In the genomic region with DNA sequence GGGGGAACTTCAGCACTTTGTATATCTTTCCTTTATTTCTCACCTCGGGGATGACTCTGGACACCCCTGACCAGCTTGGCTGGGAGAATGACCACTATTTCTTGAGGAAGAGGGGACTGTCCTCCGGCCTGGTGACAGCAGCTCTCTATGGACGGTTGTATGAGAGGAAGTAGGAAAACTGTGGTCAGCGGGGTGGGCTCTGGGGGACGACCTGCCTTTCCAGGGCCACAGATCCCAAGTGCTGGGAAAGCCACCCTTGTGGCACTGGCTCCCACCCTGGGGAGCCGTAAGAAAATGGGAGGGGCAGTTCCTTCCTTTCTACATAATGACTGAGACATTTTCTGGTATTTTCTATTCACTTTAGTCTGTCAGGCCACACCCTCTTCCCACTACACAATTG, we compare ENCODE assay signal across 18 mouse cellular contexts. TPM values are rescaled to one million over a fixed set of nuclear protein-coding genes. Genes with fewer than 3 reads are reported as not detected.
A peak's percentile ranks its signal among the peaks of the same experiment; 100 is the strongest.
DNase-seq lines count a peak whose midpoint lies in the region; ATAC-seq and TF ChIP-seq lines count a peak whose summit lies in the region.
"Had no signal": no experiment of that assay in that cellular context is flagged by ENCODE, and none has a peak within 500 bp of the region (broad histone marks: within the 10 kb centered on the region; RNA-seq: fewer than 3 reads in every experiment).

No protein-coding gene starts in this region.

- no peak overlapping the region for H3K4me2 ChIP-seq in midbrain, embryonic 11.5 days
- no peak overlapping the region for H3K4me2 ChIP-seq in midbrain, postnatal 0 days (ENCODE audit: low read depth, low read length, poor library complexity, severe bottlenecking)
- H3K4me2 ChIP-seq: forebrain, embryonic 13.5 days; hindbrain, embryonic 13.5 days; kidney, embryonic 15.5 days had no signal

- H3K27me3 ChIP-seq in kidney, adult 2 months (replicated peaks; ENCODE audit: control insufficient read depth, insufficient read depth, low read length): no peaks in the 10 kb centered on the region
- no peaks in the 10 kb centered on the region for H3K27me3 ChIP-seq in midbrain, embryonic 11.5 days (ENCODE audit: control insufficient read depth, insufficient read depth, low read length)
- H3K27me3 ChIP-seq in midbrain, postnatal 0 days (ENCODE audit: insufficient read depth, low read length): no peaks in the 10 kb centered on the region
- H3K27me3 ChIP-seq: CH12.LX; forebrain, embryonic 13.5 days; kidney, embryonic 15.5 days had no signal

- no peak for TF ChIP-seq POLR2A in kidney, adult 2 months (IDR thresholded peaks at IDR 0.05; ENCODE audit: low read depth, low read length)

- no peaks in the 10 kb centered on the region; the same call in 1 of the 2 replicates for H3K36me3 ChIP-seq in kidney, adult 2 months (ENCODE audit: control insufficient read depth, insufficient read depth, low read length)
- no peaks in the 10 kb centered on the region; the same call in 1 of the 2 replicates for H3K36me3 ChIP-seq in midbrain, embryonic 11.5 days (ENCODE audit: control insufficient read depth, insufficient read depth, low read length)
- H3K36me3 ChIP-seq in midbrain, postnatal 0 days (ENCODE audit: insufficient read depth, low read length): 0 out of 2 replicates have a peak, but pooled peaks cover 5% of the 10 kb centered on the region
- no peaks in the 10 kb centered on the region for H3K36me3 ChIP-seq in macrophage (ENCODE audit: inconsistent target)

- no peak for DNase-seq in gastrocnemius, adult 2 months
- DNase-seq in gastrocnemius, postnatal 25 days: no peak
- peak; percentile 47 for DNase-seq in kidney, adult 2 months
- no peak for DNase-seq in kidney, adult 18-20 months
- DNase-seq in midbrain, embryonic 11.5 days (ENCODE audit: low spot score, missing footprints): peak; percentile 19
- no peak for DNase-seq in midbrain, postnatal 0 days (ENCODE audit: low spot score)
- no peak for DNase-seq in right cerebral cortex, postnatal 10 days (ENCODE audit: low spot score in 2 of 2)
- DNase-seq: adrenal gland, postnatal 36 days; cerebellum, adult 11 months; cerebellum, postnatal 25 days had no signal

- no peak for ATAC-seq in midbrain, embryonic 11.5 days (ENCODE audit: low FRiP score)
- no peak for ATAC-seq in midbrain, postnatal 0 days (ENCODE audit: low FRiP score)
- ATAC-seq: forebrain, embryonic 13.5 days had no signal

- peaks cover 16% of the 10 kb centered on the region for H3K4me1 ChIP-seq in kidney, adult 2 months (ENCODE audit: control insufficient read depth, insufficient read depth, low read length)
- H3K4me1 ChIP-seq in midbrain, embryonic 11.5 days (ENCODE audit: control insufficient read depth, insufficient read depth, low read length): peaks cover 8% of the 10 kb centered on the region; the same call in 1 of the 2 replicates
- peaks cover 2% of the 10 kb centered on the region; the same call in 1 of the 2 replicates for H3K4me1 ChIP-seq in midbrain, postnatal 0 days (ENCODE audit: insufficient read depth, low read length)

- no peak overlapping the region for H3K4me3 ChIP-seq in gastrocnemius, adult 2 months
- H3K4me3 ChIP-seq in kidney, adult 2 months (ENCODE audit: insufficient read depth, low read depth, low read length): no peak overlapping the region
- H3K4me3 ChIP-seq in midbrain, embryonic 11.5 days (ENCODE audit: low read depth, low read length): no peak overlapping the region
- no peak overlapping the region for H3K4me3 ChIP-seq in midbrain, postnatal 0 days (ENCODE audit: low read depth, low read length)
- H3K4me3 ChIP-seq in macrophage (ENCODE audit: inconsistent target): no peak overlapping the region
- H3K4me3 ChIP-seq: forebrain, embryonic 13.5 days; hindbrain, embryonic 13.5 days; kidney, embryonic 15.5 days had no signal

- H3K27ac ChIP-seq in gastrocnemius, adult 2 months: peak overlapping the region; percentile 87
- no peak overlapping the region for H3K27ac ChIP-seq in kidney, adult 2 months (ENCODE audit: insufficient read depth, low read depth, low read length)
- no peak overlapping the region for H3K27ac ChIP-seq in midbrain, embryonic 11.5 days (ENCODE audit: low read depth, low read length)
- H3K27ac ChIP-seq in midbrain, postnatal 0 days (ENCODE audit: low read depth, low read length): no peak overlapping the region
- H3K27ac ChIP-seq in macrophage: peak overlapping the region; percentile 93; the same call in 1 of the 2 replicates
- H3K27ac ChIP-seq: forebrain, embryonic 13.5 days had no signal

- no peaks in the 10 kb centered on the region for H3K79me2 ChIP-seq in macrophage (ENCODE audit: inconsistent target)

- no peak overlapping the region for H3K9ac ChIP-seq in midbrain, embryonic 11.5 days (ENCODE audit: low read length)
- H3K9ac ChIP-seq in midbrain, postnatal 0 days (replicated peaks; ENCODE audit: low read length, poor library complexity, severe bottlenecking): no peak overlapping the region
- H3K9ac ChIP-seq: forebrain, embryonic 13.5 days; kidney, embryonic 15.5 days had no signal

- TF ChIP-seq CTCF in gastrocnemius, adult 2 months (IDR thresholded peaks at IDR 0.05): no peak
- TF ChIP-seq CTCF in kidney, adult 2 months (conservative IDR thresholded peaks at IDR 0.05; ENCODE audit: insufficient read depth, insufficient read length, low read depth, low read length): no peak
- no peak for TF ChIP-seq CTCF in midbrain, postnatal 0 days (IDR thresholded peaks at IDR 0.05)

- intact Hi-C loops in gastrocnemius, adult 2 months (cut with DNase I): no loop called here

- 69% methylated on average over 6 of the region's 6 CpGs for WGBS in kidney, adult 2 months
- 87% methylated on average over 6 of the region's 6 CpGs for WGBS in midbrain, embryonic 11.5 days
- 90% methylated on average over 6 of the region's 6 CpGs for WGBS in midbrain, postnatal 0 days
- 45% methylated on average over 6 of the region's 6 CpGs for WGBS in macrophage (ENCODE audit: missing documents)

- H3K9me3 ChIP-seq in midbrain, embryonic 11.5 days (ENCODE audit: control insufficient read depth, low read length): no peaks in the 10 kb centered on the region
- H3K9me3 ChIP-seq in midbrain, postnatal 0 days (ENCODE audit: low read length): no peaks in the 10 kb centered on the region
- H3K9me3 ChIP-seq: forebrain, embryonic 13.5 days; hindbrain, embryonic 13.5 days; kidney, embryonic 15.5 days had no signal

RNA-seq across cellular contexts. Expression of gene Hacl1, which starts 26.7 kb away (rescaled TPM):
- total RNA-seq in gastrocnemius, adult 2 months (2021): 1 to 10 TPM; 4.9 to 5.7 TPM
- 1 to 10 TPM; 3.7 to 7.8 TPM for total RNA-seq in gastrocnemius, postnatal 25 days (2021)
- polyA plus RNA-seq in kidney, adult 2 months (2012; rRNA removed): 129 and 154 TPM in 2 replicates
- 9.6 and 10.9 TPM in 2 replicates for polyA plus RNA-seq in midbrain, embryonic 11.5 days (2014; fragmentation: Nextera tagmentation; extraction: Ambion mirVana)
- 6.7 and 6.8 TPM in 2 replicates for total RNA-seq in midbrain, postnatal 0 days (2014; rRNA removed)
- 8.4 and 9.4 TPM in 2 replicates for polyA plus RNA-seq in midbrain, postnatal 0 days (2015; fragmentation: Nextera tagmentation; extraction: Ambion mirVana)
- 10 to 100 TPM in 7 of 26 experiments, 1 to 10 TPM in 17, under 1 TPM in 1, not detected in 1; 0.91 to 22.8 (median 6.3) TPM for total RNA-seq in macrophage (2018; cell fraction: chromatin; rRNA removed)
- 1 to 10 TPM; 2.5 to 6.6 (median 4.2) TPM for total RNA-seq in macrophage (2018; cell fraction: cytosol; rRNA removed)
- 10 to 100 TPM in 2 of 26 experiments, 1 to 10 TPM in 24; 1.3 to 12.4 (median 3.7) TPM for total RNA-seq in macrophage (2018; cell fraction: nucleus; rRNA removed)
- 2.4 to 6.6 TPM (median 3.2 TPM) in 3 replicates for polyA plus RNA-seq in macrophage (2018)

RNA-seq across cellular contexts. Expression of gene Btd, which starts 26.9 kb away (rescaled TPM):
- 1 to 10 TPM; 3.8 to 5.8 TPM for total RNA-seq in gastrocnemius, adult 2 months (2021)
- 1 to 10 TPM; 4.1 to 6.2 TPM for total RNA-seq in gastrocnemius, postnatal 25 days (2021)
- polyA plus RNA-seq in kidney, adult 2 months (2012; rRNA removed): 119 and 134 TPM in 2 replicates
- polyA plus RNA-seq in midbrain, embryonic 11.5 days (2014; fragmentation: Nextera tagmentation; extraction: Ambion mirVana): 15.8 and 16.7 TPM in 2 replicates
- 21.9 and 28.7 TPM in 2 replicates for total RNA-seq in midbrain, postnatal 0 days (2014; rRNA removed)
- polyA plus RNA-seq in midbrain, postnatal 0 days (2015; fragmentation: Nextera tagmentation; extraction: Ambion mirVana): 18.5 and 20.1 TPM in 2 replicates
- total RNA-seq in macrophage (2018; cell fraction: chromatin; rRNA removed): 1 to 10 TPM in 25 of 26 experiments, under 1 TPM in 1; 0.87 to 4.8 (median 2.7) TPM
- 10 to 100 TPM in 24 of 26 experiments, 1 to 10 TPM in 2; 8.0 to 16.2 (median 12.1) TPM for total RNA-seq in macrophage (2018; cell fraction: cytosol; rRNA removed)
- total RNA-seq in macrophage (2018; cell fraction: nucleus; rRNA removed): 10 to 100 TPM in 16 of 26 experiments, 1 to 10 TPM in 10; 1.9 to 16.0 (median 11.4) TPM
- 9.4 to 12.8 TPM (median 11.9 TPM) in 3 replicates for polyA plus RNA-seq in macrophage (2018)

RNA-seq across cellular contexts. Expression of gene Gm49387, which starts 27.1 kb away (rescaled TPM):
- total RNA-seq in gastrocnemius, adult 2 months (2021): under 1 TPM; 0.70 to 0.84 TPM
- total RNA-seq in gastrocnemius, postnatal 25 days (2021): 1 to 10 TPM in 1 of 2 experiments, under 1 TPM in 1; 0.79 to 1.3 TPM
- polyA plus RNA-seq in kidney, adult 2 months (2012; rRNA removed): not detected in 2 replicates
- polyA plus RNA-seq in midbrain, embryonic 11.5 days (2014; fragmentation: Nextera tagmentation; extraction: Ambion mirVana): 1.3 TPM in 1 of 2 replicates, not detected in the other
- not detected in 2 replicates for total RNA-seq in midbrain, postnatal 0 days (2014; rRNA removed)
- polyA plus RNA-seq in midbrain, postnatal 0 days (2015; fragmentation: Nextera tagmentation; extraction: Ambion mirVana): not detected in 2 replicates
- total RNA-seq in macrophage (2018; cell fraction: chromatin; rRNA removed): 1 to 10 TPM in 1 of 26 experiments, not detected in 25; 1.3 TPM
- under 1 TPM in 1 of 26 experiments, not detected in 25; 0.22 TPM for total RNA-seq in macrophage (2018; cell fraction: cytosol; rRNA removed)
- under 1 TPM in 2 of 26 experiments, not detected in 24; 0.44 to 0.72 TPM for total RNA-seq in macrophage (2018; cell fraction: nucleus; rRNA removed)
- polyA plus RNA-seq in macrophage (2018): not detected in 3 replicates
- total RNA-seq: adrenal gland, postnatal 36 days; CH12.LX; layer of hippocampus, adult 18-20 months; megakaryocyte-erythroid progenitor cell, adult 5-6 weeks had no signal
- polyA plus RNA-seq: forebrain, embryonic 13.5 days; urinary bladder, adult 2 months had no signal

Comparison
In these comparisons a context has a peak if more than half of its experiments do, and no peak if none do; other contexts are left out.
1. DNase-seq: peak in kidney, adult 2 months (single experiment) and midbrain, embryonic 11.5 days (single experiment); none in gastrocnemius, adult 2 months (single experiment), gastrocnemius, postnatal 25 days (single experiment), kidney, adult 18-20 months (single experiment), midbrain, postnatal 0 days (single experiment) and right cerebral cortex, postnatal 10 days (0 of 2).
2. H3K27ac ChIP-seq: peak in gastrocnemius, adult 2 months (single experiment) and macrophage (single experiment); none in kidney, adult 2 months (single experiment), midbrain, embryonic 11.5 days (single experiment) and midbrain, postnatal 0 days (single experiment).
3. RNA of gene Hacl1, which starts 26.7 kb away (polyA plus RNA-seq): 129 to 154 TPM in kidney, adult 2 months; 9.6 to 10.9 TPM in midbrain, embryonic 11.5 days, 8.4 to 9.4 TPM in midbrain, postnatal 0 days and 2.4 to 6.6 TPM in macrophage; every median in the first group is over 10 times any median in the second.